Mouse (Mus musculus): Measurements from ENCODE around the gene Prr3. TPM values are rescaled to one million over a fixed set of nuclear protein-coding genes. Genes with fewer than 3 reads are reported as not detected.
A peak's percentile ranks its signal among the peaks of the same experiment; 100 is the strongest.
"Not testable (repeated sequence)": the region's sequence is repeated elsewhere in the genome, so short reads cannot be mapped to it uniquely, and the experiment has no call there.

The Prr3 gene
- polyA plus RNA-seq, 1 experiment from 2014 or later, result 9.4 TPM

- Histone ChIP-seq H3K4me3 (ENCODE audit: low read depth, low read length) (0 out of 2 replicates have a peak overlapping the region, but pooled peaks have one; percentile 15), H3K27me3 (replicated peaks; ENCODE audit: control insufficient read depth, insufficient read depth, low read length) (no peaks in the 10 kb centered on the region), H3K9ac (ENCODE audit: low read depth, low read length) (no peak overlapping the region), H3K4me2 (replicated peaks; ENCODE audit: low read depth) (peak overlapping the region; percentile 60), H3K27ac (ENCODE audit: low read depth, low read length) (no peak overlapping the region), H3K9me3 (ENCODE audit: control insufficient read depth) (no peaks in the 10 kb centered on the region), H3K4me1 (replicated peaks; ENCODE audit: control insufficient read depth, insufficient read depth, low read length) (0 out of 2 replicates have a peak, but pooled peaks cover 3% of the 10 kb centered on the region), H3K36me3 (ENCODE audit: control insufficient read depth, insufficient read depth) (peaks cover 7% of the 10 kb centered on the region; the same call in 1 of the 2 replicates)
- no peak for ATAC-seq
- WGBS, result 70% methylated on average over 3 of the region's 3 CpGs
- TF ChIP-seq CTCF (IDR thresholded peaks at IDR 0.05; ENCODE audit: low read depth), result no peak
These were observed 39.5 kb upstream of the Prr3 start for GRCm38 (mm10) chr17:36019519-36019918.

GRCm38 (mm10) chr17:36018979-36019378 lies 38.9 kb upstream of the Prr3 start:
- ATAC-seq, result no peak
- Histone ChIP-seq H3K4me2 (replicated peaks; ENCODE audit: low read depth) (no peak overlapping the region), H3K4me1 (replicated peaks; ENCODE audit: control insufficient read depth, insufficient read depth, low read length) (0 out of 2 replicates have a peak, but pooled peaks cover 3% of the 10 kb centered on the region), H3K9ac (ENCODE audit: low read depth, low read length) (no peak overlapping the region), H3K4me3 (ENCODE audit: low read depth, low read length) (no peak overlapping the region), H3K27ac (ENCODE audit: low read depth, low read length) (no peak overlapping the region), H3K9me3 (ENCODE audit: control insufficient read depth) (no peaks in the 10 kb centered on the region), H3K36me3 (ENCODE audit: control insufficient read depth, insufficient read depth) (peaks cover 13% of the 10 kb centered on the region; the same call in 1 of the 2 replicates), H3K27me3 (replicated peaks; ENCODE audit: control insufficient read depth, insufficient read depth, low read length) (no peaks in the 10 kb centered on the region)
- TF ChIP-seq CTCF (IDR thresholded peaks at IDR 0.05; ENCODE audit: low read depth), result no peak
- WGBS, result 55% methylated on average over 2 of the region's 2 CpGs

DNA sequence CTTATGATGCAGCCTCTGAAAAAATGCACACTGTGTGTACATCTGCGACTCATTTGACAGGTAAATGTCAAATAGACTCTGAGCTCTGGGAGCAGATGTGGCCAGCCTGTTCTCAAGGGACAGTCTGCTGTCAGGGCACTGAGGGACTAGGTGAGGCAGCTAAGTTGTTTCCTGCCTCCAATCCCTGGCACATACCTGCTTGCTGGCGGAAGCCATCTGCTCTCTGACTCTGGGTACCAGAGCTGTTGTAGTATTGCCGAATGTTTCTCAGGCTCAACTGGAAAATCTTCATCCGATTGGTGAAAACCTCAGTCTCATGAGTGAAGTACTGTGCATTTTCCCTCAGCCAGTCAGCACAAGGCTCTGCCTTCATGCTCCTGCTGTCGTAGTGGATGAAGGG lies 37.0 kb upstream of the Prr3 start:
- Histone ChIP-seq H3K27me3 (replicated peaks; ENCODE audit: control insufficient read depth, insufficient read depth, low read length) (no peaks in the 10 kb centered on the region), H3K27ac (ENCODE audit: low read depth, low read length) (no peak overlapping the region; the same call in 1 of the 2 replicates), H3K4me1 (replicated peaks; ENCODE audit: control insufficient read depth, insufficient read depth, low read length) (0 out of 2 replicates have a peak, but pooled peaks cover 3% of the 10 kb centered on the region), H3K9ac (ENCODE audit: low read depth, low read length) (no peak overlapping the region), H3K4me2 (replicated peaks; ENCODE audit: low read depth) (no peak overlapping the region), H3K9me3 (ENCODE audit: control insufficient read depth) (no peaks in the 10 kb centered on the region), H3K36me3 (ENCODE audit: control insufficient read depth, insufficient read depth) (peaks cover 13% of the 10 kb centered on the region; the same call in 1 of the 2 replicates), H3K4me3 (ENCODE audit: low read depth, low read length) (no peak overlapping the region)
- TF ChIP-seq CTCF (IDR thresholded peaks at IDR 0.05; ENCODE audit: low read depth), result no peak
- WGBS, result 85% methylated on average over 5 of the region's 5 CpGs
- ATAC-seq, result no peak

GRCm38 (mm10) chr17:36014977-36015376 lies 34.9 kb upstream of the Prr3 start:
- H3K4me1 ChIP-seq (replicated peaks; ENCODE audit: control insufficient read depth, insufficient read depth, low read length), result 0 out of 2 replicates have a peak, but pooled peaks cover 2% of the 10 kb centered on the region
- peaks cover 13% of the 10 kb centered on the region; the same call in 1 of the 2 replicates for H3K36me3 ChIP-seq (ENCODE audit: control insufficient read depth, insufficient read depth)
- WGBS, result 92% methylated on average over 5 of the region's 5 CpGs
- H3K4me2 ChIP-seq (replicated peaks; ENCODE audit: low read depth), result no peak overlapping the region
- H3K4me3 ChIP-seq (ENCODE audit: low read depth, low read length), result no peak overlapping the region
- H3K27me3 ChIP-seq (replicated peaks; ENCODE audit: control insufficient read depth, insufficient read depth, low read length), result no peaks in the 10 kb centered on the region
- ATAC-seq, result no peak
- TF ChIP-seq CTCF (IDR thresholded peaks at IDR 0.05; ENCODE audit: low read depth), result no peak
- H3K9me3 ChIP-seq (ENCODE audit: control insufficient read depth), result no peaks in the 10 kb centered on the region
- H3K9ac ChIP-seq (ENCODE audit: low read depth, low read length), result no peak overlapping the region
- no peak overlapping the region for H3K27ac ChIP-seq (ENCODE audit: low read depth, low read length)

- not testable (repeated sequence) for H3K4me1 ChIP-seq (replicated peaks; ENCODE audit: control insufficient read depth, insufficient read depth, low read length); H3K9ac ChIP-seq (ENCODE audit: low read depth, low read length); H3K36me3 ChIP-seq (ENCODE audit: control insufficient read depth, insufficient read depth); H3K27me3 ChIP-seq (replicated peaks; ENCODE audit: control insufficient read depth, insufficient read depth, low read length); H3K4me3 ChIP-seq (ENCODE audit: low read depth, low read length); H3K27ac ChIP-seq (ENCODE audit: low read depth, low read length); H3K9me3 ChIP-seq (ENCODE audit: control insufficient read depth); H3K4me2 ChIP-seq (replicated peaks; ENCODE audit: low read depth); ATAC-seq
- WGBS, result 84% methylated on average over 7 of the region's 7 CpGs
These were observed 24.4 kb upstream of the Prr3 start for GRCm38 (mm10) chr17:36004409-36004808.

GRCm38 (mm10) chr17:36003331-36003730 lies 23.3 kb upstream of the Prr3 start:
- WGBS, result 94% methylated on average over 7 of the region's 7 CpGs
- Histone ChIP-seq H3K9me3 (ENCODE audit: control insufficient read depth) (no peaks in the 10 kb centered on the region), H3K4me1 (replicated peaks; ENCODE audit: control insufficient read depth, insufficient read depth, low read length) (no peaks in the 10 kb centered on the region), H3K36me3 (ENCODE audit: control insufficient read depth, insufficient read depth) (no peaks in the 10 kb centered on the region), H3K4me2 (replicated peaks; ENCODE audit: low read depth) (no peak overlapping the region), H3K4me3 (ENCODE audit: low read depth, low read length) (no peak overlapping the region), H3K27me3 (replicated peaks; ENCODE audit: control insufficient read depth, insufficient read depth, low read length) (no peaks in the 10 kb centered on the region), H3K9ac (ENCODE audit: low read depth, low read length) (no peak overlapping the region), H3K27ac (ENCODE audit: low read depth, low read length) (no peak overlapping the region)
- no peak for ATAC-seq
- no peak for TF ChIP-seq CTCF (IDR thresholded peaks at IDR 0.05; ENCODE audit: low read depth)

GRCm38 (mm10) chr17:36001966-36002365 lies 21.9 kb upstream of the Prr3 start:
- H3K36me3 ChIP-seq (ENCODE audit: control insufficient read depth, insufficient read depth), result no peaks in the 10 kb centered on the region
- no peaks in the 10 kb centered on the region for H3K9me3 ChIP-seq (ENCODE audit: control insufficient read depth)
- H3K9ac ChIP-seq (ENCODE audit: low read depth, low read length), result no peak overlapping the region
- H3K4me2 ChIP-seq (replicated peaks; ENCODE audit: low read depth), result no peak overlapping the region
- H3K4me1 ChIP-seq (replicated peaks; ENCODE audit: control insufficient read depth, insufficient read depth, low read length), result peaks cover 8% of the 10 kb centered on the region
- no peak overlapping the region for H3K27ac ChIP-seq (ENCODE audit: low read depth, low read length)
- no peaks in the 10 kb centered on the region for H3K27me3 ChIP-seq (replicated peaks; ENCODE audit: control insufficient read depth, insufficient read depth, low read length)
- WGBS, result 98% methylated on average over 6 of the region's 6 CpGs
- H3K4me3 ChIP-seq (ENCODE audit: low read depth, low read length), result no peak overlapping the region
- no peak for ATAC-seq
- TF ChIP-seq CTCF (IDR thresholded peaks at IDR 0.05; ENCODE audit: low read depth), result no peak
